8 mouse cellular contexts compared by ENCODE assay signal in the genomic region with DNA sequence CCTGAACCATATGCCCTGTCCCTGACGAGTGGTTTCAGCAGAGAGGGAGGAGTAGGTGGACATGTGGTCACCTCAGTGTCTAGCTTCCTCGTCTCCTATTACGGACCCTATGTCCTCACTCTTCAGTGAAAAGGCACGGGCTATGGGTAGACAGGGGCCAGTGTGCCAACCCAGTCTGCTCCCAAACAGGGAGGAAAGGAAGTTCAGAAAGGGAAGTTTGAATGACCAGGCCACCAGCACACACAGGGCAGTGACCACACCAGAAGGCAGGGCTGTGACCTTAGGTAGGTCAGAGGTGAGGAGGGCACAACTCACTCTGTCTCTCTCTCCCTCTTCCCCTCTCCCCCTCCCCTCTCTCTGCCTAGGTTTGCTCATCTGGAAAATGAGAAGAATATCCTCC. TPM values are rescaled to one million over a fixed set of nuclear protein-coding genes. Genes with fewer than 3 reads are reported as not detected.
DNase-seq lines count a peak whose midpoint lies in the region; ATAC-seq and TF ChIP-seq lines count a peak whose summit lies in the region.

No protein-coding gene starts in this region.

- no peak for TF ChIP-seq CTCF in kidney, adult 2 months (conservative IDR thresholded peaks at IDR 0.05; ENCODE audit: insufficient read depth, insufficient read length, low read depth, low read length)
- TF ChIP-seq CTCF in cortical plate, adult 2 months (IDR thresholded peaks at IDR 0.05; ENCODE audit: extremely low read depth, insufficient read depth, low read length), result no peak

- no peaks in the 10 kb centered on the region for H3K36me3 ChIP-seq in kidney, adult 2 months (ENCODE audit: control insufficient read depth, insufficient read depth, low read length)
- no peaks in the 10 kb centered on the region for H3K36me3 ChIP-seq in hindbrain, embryonic 15.5 days
- peaks cover 34% of the 10 kb centered on the region for H3K36me3 ChIP-seq in macrophage (ENCODE audit: inconsistent target)

- WGBS in kidney, adult 2 months, result 40% methylated on average over 4 of the region's 4 CpGs
- 49% methylated on average over 4 of the region's 4 CpGs for WGBS in hindbrain, embryonic 15.5 days
- 17% methylated on average over 4 of the region's 4 CpGs for WGBS in macrophage (ENCODE audit: missing documents)

- H3K9ac ChIP-seq in hindbrain, embryonic 15.5 days, result no peak overlapping the region

- H3K9me3 ChIP-seq in hindbrain, embryonic 15.5 days, result no peaks in the 10 kb centered on the region

- no peak for ATAC-seq in hindbrain, embryonic 15.5 days (ENCODE audit: low FRiP score, low read depth)

- H3K4me3 ChIP-seq in kidney, adult 2 months (ENCODE audit: insufficient read depth, low read depth, low read length), result peak overlapping the region; percentile 75
- H3K4me3 ChIP-seq in cortical plate, adult 2 months (ENCODE audit: insufficient read depth, low read length), result peak overlapping the region; percentile 39; the same call in 1 of the 2 replicates
- peak overlapping the region; percentile 52 for H3K4me3 ChIP-seq in hindbrain, embryonic 15.5 days
- H3K4me3 ChIP-seq in macrophage (ENCODE audit: inconsistent target), result peak overlapping the region; percentile 90

- H3K27me3 ChIP-seq in kidney, adult 2 months (replicated peaks; ENCODE audit: control insufficient read depth, insufficient read depth, low read length), result no peaks in the 10 kb centered on the region
- no peaks in the 10 kb centered on the region for H3K27me3 ChIP-seq in hindbrain, embryonic 15.5 days

- H3K4me2 ChIP-seq in hindbrain, embryonic 15.5 days, result peak overlapping the region; percentile 79

- H3K27ac ChIP-seq in kidney, adult 2 months (ENCODE audit: insufficient read depth, low read depth, low read length), result no peak overlapping the region
- no peak overlapping the region for H3K27ac ChIP-seq in cortical plate, adult 2 months (ENCODE audit: insufficient read depth, low read length)
- H3K27ac ChIP-seq in hindbrain, embryonic 15.5 days (replicated peaks), result no peak overlapping the region
- H3K27ac ChIP-seq in macrophage, result peak overlapping the region; percentile 98

- peaks cover 56% of the 10 kb centered on the region for H3K79me2 ChIP-seq in macrophage (ENCODE audit: inconsistent target)

- TF ChIP-seq POLR2A in kidney, adult 2 months (IDR thresholded peaks at IDR 0.05; ENCODE audit: low read depth, low read length), result no peak
- TF ChIP-seq POLR2A in cortical plate, adult 2 months (IDR thresholded peaks at IDR 0.05; ENCODE audit: extremely low read depth, insufficient read depth, low read length), result no peak

- peak; percentile 17 for DNase-seq in kidney, adult 2 months
- no peak for DNase-seq in kidney, adult 8-10 months
- no peak for DNase-seq in B cell, adult 2 months
- DNase-seq in frontal cortex, postnatal 36 days (ENCODE audit: low spot score in 2 of 2), result no peak
- DNase-seq in frontal cortex, postnatal 10 days (ENCODE audit: low spot score in 2 of 2), result no peak

- peaks cover 7% of the 10 kb centered on the region for H3K4me1 ChIP-seq in kidney, adult 2 months (ENCODE audit: control insufficient read depth, insufficient read depth, low read length)
- H3K4me1 ChIP-seq in cortical plate, adult 2 months (ENCODE audit: control insufficient read depth, insufficient read depth, low read length), result no peaks in the 10 kb centered on the region
- H3K4me1 ChIP-seq in hindbrain, embryonic 15.5 days (replicated peaks), result peaks cover 14% of the 10 kb centered on the region

RNA-seq across cellular contexts. Expression of a gene that starts 0.8 kb away (rescaled TPM):
- 9.5 and 11.7 TPM in 2 replicates for polyA plus RNA-seq in kidney, adult 2 months (2012; rRNA removed)
- 7.4 and 9.1 TPM in 2 replicates for polyA plus RNA-seq in cortical plate, adult 2 months (2012; rRNA removed)
- 3.4 and 3.7 TPM in 2 replicates for polyA plus RNA-seq in hindbrain, embryonic 15.5 days (2015; fragmentation: Nextera tagmentation; extraction: Ambion mirVana)
- 1,000 to 10,000 TPM in 2 of 26 experiments, 100 to 1,000 TPM in 24; 306 to 1,284 (median 586) TPM for total RNA-seq in macrophage (2018; cell fraction: chromatin; rRNA removed)
- 10 to 100 TPM; 18.4 to 58.7 (median 33.3) TPM for total RNA-seq in macrophage (2018; cell fraction: cytosol; rRNA removed)
- total RNA-seq in macrophage (2018; cell fraction: nucleus; rRNA removed), result 100 to 1,000 TPM in 25 of 26 experiments, 10 to 100 TPM in 1; 84.0 to 553 (median 213) TPM
- 46.5 to 54.5 TPM (median 52.0 TPM) in 3 replicates for polyA plus RNA-seq in macrophage (2018)

RNA-seq across cellular contexts. Expression of a gene that starts 17.6 kb away (rescaled TPM):
- polyA plus RNA-seq in kidney, adult 2 months (2012; rRNA removed), result 6.5 and 8.9 TPM in 2 replicates
- polyA plus RNA-seq in cortical plate, adult 2 months (2012; rRNA removed), result 1.6 and 2.1 TPM in 2 replicates
- 3.9 and 4.9 TPM in 2 replicates for polyA plus RNA-seq in hindbrain, embryonic 15.5 days (2015; fragmentation: Nextera tagmentation; extraction: Ambion mirVana)
- 1 to 10 TPM in 1 of 26 experiments, not detected in 25; 2.7 TPM for total RNA-seq in macrophage (2018; cell fraction: chromatin; rRNA removed)
- not detected for total RNA-seq in macrophage (2018; cell fraction: cytosol; rRNA removed)
- total RNA-seq in macrophage (2018; cell fraction: nucleus; rRNA removed), result not detected
- polyA plus RNA-seq in macrophage (2018), result not detected in 3 replicates

RNA-seq across cellular contexts. Expression of a gene that starts 31.6 kb away (rescaled TPM):
- not detected in 2 replicates for polyA plus RNA-seq in kidney, adult 2 months (2012; rRNA removed)
- polyA plus RNA-seq in cortical plate, adult 2 months (2012; rRNA removed), result not detected in 2 replicates
- 0.05 TPM in 1 of 2 replicates, not detected in the other for polyA plus RNA-seq in hindbrain, embryonic 15.5 days (2015; fragmentation: Nextera tagmentation; extraction: Ambion mirVana)
- total RNA-seq in macrophage (2018; cell fraction: chromatin; rRNA removed), result not detected
- total RNA-seq in macrophage (2018; cell fraction: cytosol; rRNA removed), result not detected
- total RNA-seq in macrophage (2018; cell fraction: nucleus; rRNA removed), result not detected
- not detected in 3 replicates for polyA plus RNA-seq in macrophage (2018)

Comparison
In these comparisons a context has a peak if more than half of its experiments do, and no peak if none do; other contexts are left out.
1. H3K4me3 ChIP-seq: peak in every context shown above with its lines; median percentile 90 in macrophage; 75 in kidney, adult 2 months; 52 in hindbrain, embryonic 15.5 days; 39 in cortical plate, adult 2 months.